Mouse (Mus musculus) spleen, postnatal 10 days (tissue): ENCODE data around the gene Ccdc88b.

ENCODE experiments used
- DNase-seq, 2 experiments: peaks; one replicate each; pipeline ENCODE4 v3.0.0; 2021 to 2022; ENCODE audit warnings: low spot score in 2 of 2

The Ccdc88b gene

GRCm38 (mm10) chr19:6829870-6830555 is 28.0 kb downstream of the Ccdc88b start:
- no peak for DNase-seq

- no peak for DNase-seq
Measured at GRCm38 (mm10) chr19:6829069-6829468, 28.9 kb downstream of the Ccdc88b start.

GRCm38 (mm10) chr19:6826601-6827000 is 31.4 kb downstream of the Ccdc88b start:
- DNase-seq: no peak

- DNase-seq: no peak
Measured at GRCm38 (mm10) chr19:6825384-6825783, 32.6 kb downstream of the Ccdc88b start.

- DNase-seq: no peak
Measured at GRCm38 (mm10) chr19:6820538-6821195, 37.3 kb downstream of the Ccdc88b start.

- DNase-seq: no peak
Measured at GRCm38 (mm10) chr19:6819143-6819827, 38.7 kb downstream of the Ccdc88b start.

GRCm38 (mm10) chr19:6814958-6815357 is 43.1 kb downstream of the Ccdc88b start:
- DNase-seq: no peak

- no peak for DNase-seq
Measured at GRCm38 (mm10) chr19:6814366-6814765, 43.6 kb downstream of the Ccdc88b start.
